Mouse (Mus musculus) G1E (cell line): ENCODE measurements at regions not wholly inside any gene's neighbourhood (a gene's known extent, or its start where the extent isn't known, plus 50 kb on each side); places are given as distances from the start of the nearest gene placed in this dataset.
"Not testable (repeated sequence)": the region's sequence is repeated elsewhere in the genome, so short reads cannot be mapped to it uniquely, and the experiment has no call there.

Experiments used
- CTCF ChIP-seq: IDR thresholded peaks from 2 replicates; pipeline ENCODE4 v1.5.1; 2012; ENCODE audit warnings: low read depth, low read length, inconsistent platforms, mixed read lengths
- GATA1 ChIP-seq: IDR thresholded peaks from 2 replicates; pipeline ENCODE4 v1.6.1; 2012; ENCODE audit warnings: borderline replicate concordance, low read length, inconsistent platforms, mixed read lengths

DNA sequence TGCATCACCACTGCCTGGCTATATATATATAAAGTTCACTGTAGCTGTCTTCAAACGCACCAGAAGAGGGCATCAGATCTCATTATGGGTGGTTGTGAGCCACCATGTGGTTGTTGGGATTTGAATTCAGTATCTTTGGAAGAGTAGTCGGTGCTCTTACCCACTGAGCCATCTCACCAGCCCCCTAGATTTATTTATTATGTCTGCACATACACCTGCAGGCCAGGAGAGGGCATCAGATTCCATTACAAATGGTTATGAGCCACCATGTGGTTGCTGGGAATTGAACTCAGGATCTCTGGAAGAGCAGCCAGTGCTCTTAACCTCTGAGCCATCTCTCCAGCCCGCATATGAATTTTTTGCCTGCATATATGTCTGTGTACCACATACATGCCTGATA, 120.4 kb upstream of the Haao start:
- TF ChIP-seq CTCF, GATA1: not testable (repeated sequence)
